Mouse (Mus musculus) hindbrain, postnatal 0 days (tissue): Measurements from ENCODE around the gene Pcdh19. TPM values are rescaled to one million over a fixed set of nuclear protein-coding genes. Genes with fewer than 3 reads are reported as not detected.
A peak's percentile ranks its signal among the peaks of the same experiment; 100 is the strongest.

Experiments used
- ATAC-seq: fragments of 200-750 bp; cut with Nextera tagmentation; 2 replicates; pipeline ENCODE4 v1.8.0; 2017; ENCODE audit warnings: mild to moderate bottlenecking, moderate TSS enrichment, moderate library complexity
- DNase-seq: peaks from one replicate; pipeline ENCODE4 v3.0.0-alpha.2; 2015; ENCODE audit warnings: low spot score
- H3K27ac ChIP-seq: fragments of 300-500 bp; sonication (generic); 2 replicates; pipeline ENCODE4 v1.5.1; 2014; ENCODE audit warnings: mild to moderate bottlenecking
- H3K27me3 ChIP-seq: fragments of 300-500 bp; sonication (generic); 2 replicates; pipeline ENCODE4 v1.6.1; 2014; ENCODE audit warnings: low read length, mixed read lengths; ENCODE audit not compliant: insufficient read depth
- H3K36me3 ChIP-seq: fragments of 300-500 bp; sonication (generic); 2 replicates; pipeline ENCODE4 v1.6.1; 2014; ENCODE audit warnings: low read length, mixed read lengths; ENCODE audit not compliant: insufficient read depth
- H3K4me1 ChIP-seq: fragments of 300-500 bp; sonication (generic); 2 replicates; pipeline ENCODE4 v1.6.1; 2014; ENCODE audit warnings: antibody characterized with exemption, low read length, mixed read lengths; ENCODE audit not compliant: insufficient read depth
- H3K4me2 ChIP-seq: fragments of 300-500 bp; sonication (generic); 2 replicates; pipeline ENCODE4 v1.6.1; 2014; ENCODE audit warnings: low read depth, mild to moderate bottlenecking, low read length, moderate library complexity, mixed read lengths
- H3K4me3 ChIP-seq: fragments of 300-500 bp; sonication (generic); 2 replicates; pipeline ENCODE4 v1.5.1; 2014; ENCODE audit warnings: low read length
- H3K9ac ChIP-seq: fragments of 300-500 bp; sonication (generic); replicated peaks from 2 replicates; pipeline ENCODE4 v1.6.1; 2014; ENCODE audit warnings: mild to moderate bottlenecking, low read length, moderate library complexity, mixed read lengths
- H3K9me3 ChIP-seq: fragments of 300-500 bp; sonication (generic); 2 replicates; pipeline ENCODE4 v1.6.1; 2016; ENCODE audit warnings: low read length, mixed read lengths
- CTCF ChIP-seq: IDR thresholded peaks from 2 replicates; pipeline ENCODE4 v1.5.1; 2016; ENCODE audit warnings: antibody characterized with exemption, control low read depth, low read depth
- WGBS: fragments of 180-500 bp; shearing (Covaris S2); extraction: QIAGEN DNeasy Blood & Tissue Kit; methylation state at CpG from one replicate; pipeline ENCODE4 v1.1.7; 2014; 5-methylcytosine and 5-hydroxymethylcytosine counted together
- polyA plus RNA-seq: library from polyadenylated mRNA; unstranded; fragments of >200 nt; fragmentation: Nextera tagmentation; extraction: Ambion mirVana; gene quantifications from 2 replicates; pipeline ENCODE4 v1.2.1, GENCODE M21; 2015
- total RNA-seq: library from RNA; depleted of rRNA; stranded (reverse); fragments of >200 nt; gene quantifications from 2 replicates; pipeline ENCODE4 v1.2.3, GENCODE M21; 2014

The Pcdh19 gene
- total and polyA plus RNA-seq, 2 experiments from 2014 or later: 19.7 to 41.4 TPM

GRCm38 (mm10) chrX:133660111-133660510 lies 28.7 kb downstream of the Pcdh19 start:
- TF ChIP-seq CTCF: no peak
- no peak for DNase-seq
- H3K36me3 ChIP-seq: no peaks in the 10 kb centered on the region
- no peaks in the 10 kb centered on the region for H3K9me3 ChIP-seq
- H3K4me3 ChIP-seq: no peak overlapping the region
- H3K27ac ChIP-seq: no peak overlapping the region
- 75% methylated on average over 5 of the region's 5 CpGs for WGBS
- no peak overlapping the region for H3K9ac ChIP-seq
- ATAC-seq: no peak
- H3K4me1 ChIP-seq: no peaks in the 10 kb centered on the region
- H3K4me2 ChIP-seq: no peak overlapping the region
- no peaks in the 10 kb centered on the region for H3K27me3 ChIP-seq

GRCm38 (mm10) chrX:133657308-133658302 lies 31.2 kb downstream of the Pcdh19 start:
- H3K4me3 ChIP-seq: peak overlapping the region; percentile 11; the same call in 1 of the 2 replicates

GRCm38 (mm10) chrX:133655876-133656538 lies 32.8 kb downstream of the Pcdh19 start:
- Histone ChIP-seq H3K4me3 (no peak overlapping the region), H3K9me3 (no peaks in the 10 kb centered on the region), H3K27me3 (no peaks in the 10 kb centered on the region), H3K4me2 (no peak overlapping the region), H3K9ac (no peak overlapping the region), H3K36me3 (no peaks in the 10 kb centered on the region), H3K27ac (no peak overlapping the region), H3K4me1 (no peaks in the 10 kb centered on the region)
- DNase-seq: peak; percentile 2
- TF ChIP-seq CTCF: no peak
- 59% methylated on average over 11 of the region's 11 CpGs for WGBS
- peak; percentile 38; the same call in 1 of the 2 replicates for ATAC-seq

More at GRCm38 (mm10) chrX:133657308-133658302, 31.2 kb downstream of the Pcdh19 start:
- Histone ChIP-seq H3K4me2 (peak overlapping the region; percentile 47), H3K9ac (no peak overlapping the region), H3K27ac (no peak overlapping the region), H3K36me3 (no peaks in the 10 kb centered on the region), H3K9me3 (no peaks in the 10 kb centered on the region), H3K4me1 (no peaks in the 10 kb centered on the region), H3K27me3 (no peaks in the 10 kb centered on the region)
- DNase-seq: peak; percentile 51
- no peak for ATAC-seq
- peak; percentile 67 for TF ChIP-seq CTCF
- 34% methylated on average over 9 of the region's 9 CpGs for WGBS

GRCm38 (mm10) chrX:133655196-133655595 lies 33.6 kb downstream of the Pcdh19 start:
- 66% methylated on average over 4 of the region's 4 CpGs for WGBS
- Histone ChIP-seq H3K36me3 (no peaks in the 10 kb centered on the region), H3K4me3 (no peak overlapping the region), H3K4me2 (no peak overlapping the region), H3K9me3 (no peaks in the 10 kb centered on the region), H3K9ac (no peak overlapping the region), H3K27me3 (no peaks in the 10 kb centered on the region), H3K27ac (no peak overlapping the region), H3K4me1 (no peaks in the 10 kb centered on the region)
- DNase-seq (no peak), ATAC-seq (no peak)
- no peak for TF ChIP-seq CTCF

- Histone ChIP-seq H3K27ac (no peak overlapping the region), H3K4me3 (no peak overlapping the region), H3K9me3 (no peaks in the 10 kb centered on the region), H3K9ac (no peak overlapping the region), H3K36me3 (no peaks in the 10 kb centered on the region), H3K4me1 (no peaks in the 10 kb centered on the region), H3K4me2 (no peak overlapping the region), H3K27me3 (no peaks in the 10 kb centered on the region)
- ATAC-seq (no peak), DNase-seq (no peak)
- WGBS: 55% methylated on average over 3 of the region's 3 CpGs
- TF ChIP-seq CTCF: no peak
Observed at GRCm38 (mm10) chrX:133653071-133653470, 35.7 kb downstream of the Pcdh19 start.

GRCm38 (mm10) chrX:133650379-133650778 lies 38.4 kb downstream of the Pcdh19 start:
- no peak for TF ChIP-seq CTCF
- H3K27ac ChIP-seq: no peak overlapping the region

More at GRCm38 (mm10) chrX:133650379-133650778, 38.4 kb downstream of the Pcdh19 start:
- Histone ChIP-seq H3K27me3 (no peaks in the 10 kb centered on the region), H3K4me1 (no peaks in the 10 kb centered on the region), H3K9ac (no peak overlapping the region), H3K9me3 (no peaks in the 10 kb centered on the region), H3K4me3 (no peak overlapping the region), H3K36me3 (no peaks in the 10 kb centered on the region), H3K4me2 (no peak overlapping the region)
- DNase-seq: no peak
- no peak for ATAC-seq
- 77% methylated on average over 3 of the region's 3 CpGs for WGBS
